Mouse (Mus musculus) left cerebral cortex, postnatal 36 days (tissue): ENCODE data around the gene Zscan4d. TPM values are rescaled to one million over a fixed set of nuclear protein-coding genes. Genes with fewer than 3 reads are reported as not detected.
"Not testable (repeated sequence)": the region's sequence is repeated elsewhere in the genome, so short reads cannot be mapped to it uniquely, and the experiment has no call there.

Experiments used
- DNase-seq, 2 experiments: peaks; one replicate each; pipeline ENCODE4 v3.0.0; 2021 to 2022; ENCODE audit warnings: low spot score in 2 of 2, mixed read lengths in 1 of 2
- intact Hi-C: fragments of 180-260 bp; cut with DNase I; formaldehyde crosslinking; loops from one replicate; pipeline ENCODE4 v1.15.1; 2025
- total RNA-seq, 2 experiments: library from RNA; stranded (reverse); gene quantifications; 2 replicates each; pipeline ENCODE4 v1.2.3; 2021

Gene Zscan4d
- not detected for total RNA-seq

DNA sequence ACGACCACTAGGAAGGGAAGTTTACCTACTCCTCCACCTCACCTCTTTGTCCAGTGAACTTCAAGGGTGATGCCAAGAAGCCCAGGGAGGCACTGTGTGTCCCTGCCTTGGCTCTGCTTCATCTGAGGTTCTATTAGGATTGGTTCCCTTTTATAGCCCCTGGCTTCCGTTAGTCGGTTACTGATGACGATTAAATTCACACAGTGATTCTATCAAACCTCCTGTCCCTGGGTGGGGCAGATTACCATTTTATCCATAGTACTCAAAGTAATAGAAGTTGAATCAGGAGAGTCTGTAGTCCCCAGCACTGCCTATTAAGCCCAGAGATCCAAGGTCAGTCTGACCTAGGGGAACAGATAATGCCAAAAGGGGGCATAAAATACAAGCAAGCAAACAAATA, at the start of gene Zscan4d:
Gene Zscan4d, minus strand, starts transcription at position 101 of the 400 bp plus-strand sequence.
- DNase-seq, intact Hi-C loops: not testable (repeated sequence)

DNA sequence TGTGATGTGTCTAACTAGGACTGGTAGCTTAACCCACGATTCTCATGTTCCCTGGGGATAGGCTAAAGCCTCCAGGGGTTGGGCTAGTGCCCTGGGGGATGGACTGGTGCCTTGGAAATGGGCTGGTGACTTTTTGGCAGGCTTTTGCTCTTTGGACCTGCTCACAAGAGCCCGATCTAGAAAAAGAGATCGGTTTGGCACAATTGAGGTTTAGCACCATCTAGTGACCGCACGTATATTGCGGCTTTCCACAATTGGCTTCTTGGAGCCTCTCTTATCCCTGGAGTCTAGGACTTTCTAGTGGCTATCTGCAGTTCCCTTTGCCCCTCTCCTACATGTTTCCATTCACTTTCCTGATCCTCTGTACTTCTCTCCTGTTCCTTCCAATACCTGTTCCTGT, 7.9 kb downstream of the Zscan4d start:
- DNase-seq, intact Hi-C loops: not testable (repeated sequence)

Other genes starting within 250 kb of the Zscan4d start
- not detected for gene Zscan4c, start 160.4 kb downstream of the Zscan4d start, total RNA-seq
- gene Zscan4-ps1, start 96.5 kb downstream of the Zscan4d start, total RNA-seq: not detected
- gene Zscan4e, start 144.5 kb upstream of the Zscan4d start, total RNA-seq: not detected
- gene Zscan4f, start 231.8 kb upstream of the Zscan4d start, total RNA-seq: not detected